Mouse (Mus musculus) heart, adult 2 months (tissue): ENCODE results near the gene Arntl.

ENCODE experiments used
- CTCF ChIP-seq: fragments of 200-600 bp; IDR thresholded peaks from 2 replicates; pipeline ENCODE4 v1.8.1; 2022; ENCODE audit warnings: antibody characterized with exemption, mild to moderate bottlenecking, moderate library complexity
- EP300 ChIP-seq: fragments of 200-500 bp; IDR thresholded peaks from 2 replicates; pipeline ENCODE4 v1.6.1; 2011; ENCODE audit warnings: low read depth, low read length, control low read depth; ENCODE audit not compliant: insufficient read depth
- POLR2A ChIP-seq: fragments of 200-500 bp; IDR thresholded peaks from 2 replicates; pipeline ENCODE4 v1.6.1; 2011; ENCODE audit warnings: mild to moderate bottlenecking, low read depth, low read length, control low read depth; ENCODE audit not compliant: insufficient read depth

DNA sequence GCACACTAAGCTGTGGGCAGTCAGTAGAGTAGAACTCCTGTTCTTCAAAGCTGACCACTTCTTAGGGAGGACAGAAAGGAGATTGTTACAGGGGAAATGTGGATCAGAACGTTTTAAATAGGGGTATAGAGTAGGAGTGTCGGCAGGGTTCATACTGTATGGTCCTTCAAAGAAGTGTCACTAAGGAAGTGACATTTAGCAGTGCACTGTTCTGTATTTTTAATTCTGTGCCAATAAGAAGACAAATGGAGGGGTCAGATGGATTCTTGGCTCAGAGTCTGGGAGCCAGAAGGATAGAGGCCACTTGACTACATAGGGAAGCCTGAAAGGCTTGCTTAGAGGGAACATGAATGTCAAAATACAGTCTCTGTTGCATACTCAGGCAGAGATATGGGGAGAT, 70.0 kb downstream of the Arntl start:
- TF ChIP-seq CTCF (no peak), POLR2A (no peak), EP300 (no peak)
